Mouse (Mus musculus) regulatory T cell (primary cell): ENCODE results near the gene Gm20538.

Experiments used
- in situ Hi-C: fragments of 300-600 bp; cut with MboI, MseI; formaldehyde crosslinking; loops from one replicate; pipeline ENCODE4 v1.15.1; 2025; ENCODE audit warnings: high pct_unique_total_duplicates

Gene Gm20538

DNA sequence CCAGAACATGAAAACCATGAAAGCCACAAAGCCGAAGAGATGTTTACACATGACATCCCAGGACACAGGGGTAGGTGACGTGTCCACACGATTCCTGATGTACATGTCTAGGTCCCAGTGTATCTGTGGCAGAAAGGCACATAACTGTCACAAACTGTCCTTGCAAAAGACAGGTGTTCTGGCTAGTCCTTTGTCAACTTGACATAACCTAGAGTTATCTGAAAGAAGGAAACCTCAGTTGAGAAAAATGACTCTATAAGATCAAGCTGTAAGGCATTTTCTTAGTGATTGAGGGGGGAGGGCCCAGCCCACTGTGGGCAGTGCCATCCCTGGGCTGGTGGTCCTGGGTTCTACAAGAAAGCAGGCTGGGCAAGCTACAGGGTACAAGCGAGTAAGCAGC, at the start of gene Gm20538:
TSS of gene Gm20538 (minus strand) at position 101 of the 400 bp plus-strand sequence.
- in situ Hi-C loops: no loop called here

GRCm38 (mm10) chr19:44594180-44594579, 41.5 kb upstream of the Gm20538 start:
- in situ Hi-C loops: no loop called here

- in situ Hi-C loops: no loop called here
These were observed 39.0 kb upstream of the Gm20538 start for GRCm38 (mm10) chr19:44591638-44592037.

GRCm38 (mm10) chr19:44590992-44591391, 38.4 kb upstream of the Gm20538 start:
- in situ Hi-C loops: no loop called here

GRCm38 (mm10) chr19:44589591-44590223, 37.1 kb upstream of the Gm20538 start:
- in situ Hi-C loops: loop anchor here (5.0 to 10.0 kb wide), 2 partner anchors 293 to 1155 kb away; no protein-coding TSS in a partner anchor

DNA sequence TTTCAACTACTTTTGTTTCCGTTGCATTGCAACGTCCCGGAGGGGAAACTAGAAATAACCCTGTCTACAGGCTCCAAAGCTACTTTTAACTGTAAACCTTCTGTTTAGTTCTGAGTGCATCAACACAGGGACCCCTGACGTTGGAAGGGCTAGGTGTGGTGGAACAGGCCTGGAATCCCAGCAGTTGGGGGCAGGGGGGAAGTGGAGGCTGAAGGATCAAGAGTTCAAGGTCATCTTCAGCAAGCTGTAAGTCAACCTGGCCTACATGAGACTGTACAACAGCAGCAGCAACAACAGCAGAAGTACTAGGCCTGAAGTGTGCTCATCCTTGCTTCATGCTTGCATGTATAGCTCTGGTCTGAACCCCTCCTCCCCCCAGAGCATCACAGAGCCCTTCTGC, 35.4 kb upstream of the Gm20538 start:
- in situ Hi-C loops: loop anchor here (5.0 to 10.0 kb wide), 2 partner anchors 294 to 1153 kb away; no protein-coding TSS in a partner anchor

DNA sequence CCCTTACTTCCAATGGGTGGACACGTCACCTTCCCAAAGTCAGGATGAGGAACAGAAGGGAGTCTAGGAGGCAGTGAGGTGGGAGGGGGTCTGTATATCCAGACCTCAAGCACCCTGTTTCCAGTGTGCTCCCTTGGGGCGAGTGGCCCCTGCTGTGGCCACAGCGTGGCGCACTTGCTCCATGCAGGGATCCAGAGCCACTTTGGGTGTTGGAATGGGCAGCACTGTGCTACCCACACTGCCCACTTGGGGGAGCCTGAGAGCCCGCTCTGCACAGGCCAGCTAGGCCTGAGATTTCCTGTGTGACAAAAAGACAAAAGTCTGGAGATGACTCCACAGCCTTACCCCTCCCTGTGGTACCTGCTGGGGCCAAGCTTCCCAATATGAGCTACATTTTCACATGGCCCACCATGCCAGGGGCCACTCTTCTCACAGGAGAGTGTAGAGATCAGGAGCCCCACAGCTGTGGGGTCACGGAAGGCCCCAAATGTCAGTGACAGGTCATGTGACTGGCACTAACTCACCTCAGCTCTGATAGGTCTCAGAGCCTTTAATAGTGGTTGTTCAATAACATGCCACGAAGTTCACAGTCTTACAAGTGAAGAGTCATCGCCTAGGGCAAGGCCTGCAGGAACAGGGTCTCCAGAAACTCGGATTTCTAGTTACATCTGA, 30.1 kb upstream of the Gm20538 start:
- in situ Hi-C loops: loop anchor here (10.0 kb wide), 1 partner anchor 1148 kb away; no protein-coding TSS in a partner anchor

DNA sequence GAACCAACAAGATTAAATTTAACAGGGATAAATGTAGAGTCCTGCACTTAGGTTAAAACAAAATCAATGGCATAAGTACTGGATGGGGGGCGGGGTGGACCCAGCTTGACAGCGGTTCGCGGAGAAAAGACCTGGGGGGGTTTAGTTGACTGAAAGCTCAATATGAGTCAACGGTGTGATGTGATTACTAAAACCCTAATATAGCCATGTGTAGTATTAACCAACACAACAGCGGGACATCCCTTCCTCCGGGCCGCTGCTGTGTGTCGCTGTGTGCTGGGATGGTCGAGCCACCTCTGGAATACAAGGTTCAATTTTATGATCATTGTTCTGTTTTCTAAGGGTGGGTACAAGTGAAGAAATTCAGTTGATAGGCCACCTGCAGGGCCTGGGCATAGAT, 29.5 kb upstream of the Gm20538 start:
- in situ Hi-C loops: loop anchor here (10.0 kb wide), 1 partner anchor 1147 kb away; no protein-coding TSS in a partner anchor

- in situ Hi-C loops: no loop called here
These were observed 25.4 kb upstream of the Gm20538 start for GRCm38 (mm10) chr19:44578038-44578437.

- in situ Hi-C loops: no loop called here
These were observed 23.6 kb upstream of the Gm20538 start for GRCm38 (mm10) chr19:44576275-44576674.

GRCm38 (mm10) chr19:44567763-44568162, 15.1 kb upstream of the Gm20538 start:
- in situ Hi-C loops: no loop called here

- in situ Hi-C loops: no loop called here
These were observed 11.4 kb upstream of the Gm20538 start for GRCm38 (mm10) chr19:44564006-44564405.

- in situ Hi-C loops: no loop called here
These were observed 10.1 kb upstream of the Gm20538 start, which contains the start of gene Hif1an for GRCm38 (mm10) chr19:44562652-44563206. Gene Hif1an (plus strand): TSS chr19:44562850.

GRCm38 (mm10) chr19:44554861-44555590, 2.4 kb upstream of the Gm20538 start, which contains the start of gene Ndufb8:
Gene Ndufb8 (minus strand): TSS chr19:44555440.
- in situ Hi-C loops: no loop called here

DNA sequence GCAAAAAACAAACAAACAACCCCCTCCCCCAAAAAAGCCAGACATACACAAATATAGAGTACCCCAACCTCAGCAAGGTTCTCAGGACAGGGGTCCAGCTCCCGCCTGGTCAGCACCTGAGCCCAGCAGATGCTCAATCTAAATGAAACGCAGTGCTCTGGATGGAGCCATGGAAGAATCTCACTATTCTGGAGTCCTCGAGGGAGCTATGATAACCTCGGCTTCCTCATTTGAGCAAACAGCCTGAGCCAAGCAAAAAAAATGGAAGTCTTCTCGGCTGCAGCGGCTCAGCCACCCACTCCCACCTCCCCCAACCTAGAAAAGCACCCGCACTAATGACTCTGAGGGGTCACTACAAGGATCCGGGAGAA, 1.8 kb upstream of the Gm20538 start:
- in situ Hi-C loops: no loop called here

- in situ Hi-C loops: no loop called here
These were observed 655 bp upstream of the Gm20538 start for GRCm38 (mm10) chr19:44553286-44553685.

- in situ Hi-C loops: no loop called here
These were observed 7.2 kb downstream of the Gm20538 start, which contains the start of gene Sec31b for GRCm38 (mm10) chr19:44545321-44546041. Gene Sec31b (minus strand): TSS chr19:44545864.

- in situ Hi-C loops: loop anchor here (5.0 kb wide), 1 partner anchor 67 kb away; no protein-coding TSS in a partner anchor
These were observed 7.9 kb downstream of the Gm20538 start for GRCm38 (mm10) chr19:44544775-44545174.

- in situ Hi-C loops: loop anchor here (5.0 kb wide), 1 partner anchor 67 kb away; no protein-coding TSS in a partner anchor
These were observed 8.3 kb downstream of the Gm20538 start for GRCm38 (mm10) chr19:44544372-44544771.

DNA sequence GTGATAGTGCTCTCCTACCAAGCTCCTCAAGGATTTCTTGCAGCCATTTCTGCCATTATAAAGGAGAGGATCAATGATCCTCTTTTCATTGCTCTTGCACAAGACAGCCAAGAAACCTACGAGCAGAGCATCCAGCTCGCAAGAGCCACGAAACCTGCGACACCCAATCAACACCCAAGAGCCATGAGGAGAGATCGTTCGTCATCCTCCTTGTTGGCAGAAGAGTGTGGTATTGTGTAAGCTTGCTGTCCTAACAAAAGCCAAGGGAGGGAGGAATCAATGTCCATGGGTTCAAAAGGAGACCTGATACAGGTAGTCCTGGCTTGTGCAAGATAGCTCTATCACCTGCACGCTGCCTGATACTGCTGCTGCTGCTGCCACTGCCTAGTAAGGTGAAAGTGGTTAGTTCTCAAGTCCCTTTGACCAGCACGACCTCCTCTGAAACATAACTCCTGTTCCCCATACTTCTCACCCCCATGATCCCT, 9.9 kb downstream of the Gm20538 start:
- in situ Hi-C loops: loop anchor here (5.0 kb wide), 1 partner anchor 65 kb away; no protein-coding TSS in a partner anchor

DNA sequence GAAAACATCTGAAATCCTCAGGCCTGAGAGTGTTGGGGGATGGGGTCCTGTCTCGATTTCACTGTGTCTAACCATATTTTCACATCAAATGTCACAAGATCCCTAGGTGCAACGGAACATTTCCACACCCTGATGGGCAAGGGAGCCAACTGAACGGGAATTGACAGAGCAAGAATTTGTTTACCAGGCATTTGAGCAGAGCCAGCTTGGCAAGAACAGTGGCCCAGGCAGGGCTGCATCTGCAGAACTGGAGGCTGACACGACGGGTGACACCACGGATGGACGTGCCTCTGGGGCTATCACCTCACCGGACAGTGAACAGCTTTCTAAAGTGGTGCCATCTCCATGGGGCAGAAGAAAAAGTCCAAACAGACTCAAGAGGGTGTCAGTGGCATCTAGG, 15.2 kb downstream of the Gm20538 start:
- in situ Hi-C loops: no loop called here
